Mouse (Mus musculus) brain, embryonic 14.5 days (tissue): Measurements from ENCODE around the gene Vps37b.

ENCODE experiments used
- CTCF ChIP-seq: fragments of 200-500 bp; IDR thresholded peaks from 2 replicates; pipeline ENCODE4 v1.5.1; 2012; ENCODE audit warnings: inconsistent platforms, mild to moderate bottlenecking, moderate library complexity, borderline replicate concordance; ENCODE audit not compliant: insufficient read depth, insufficient read length; ENCODE audit errors: extremely low read depth
- POLR2A ChIP-seq: fragments of 200-500 bp; IDR thresholded peaks from 2 replicates; pipeline ENCODE4 v1.6.1; 2012; ENCODE audit warnings: mild to moderate bottlenecking, inconsistent platforms, borderline replicate concordance; ENCODE audit not compliant: poor library complexity, insufficient read depth, insufficient read length, severe bottlenecking; ENCODE audit errors: extremely low read depth

GRCm38 (mm10) chr5:123994468-123994867, 37.6 kb downstream of the Vps37b start:
- TF ChIP-seq CTCF (no peak), POLR2A (no peak)
